Comparison of ENCODE assay signal across 8 mouse cellular contexts in the genomic region with DNA sequence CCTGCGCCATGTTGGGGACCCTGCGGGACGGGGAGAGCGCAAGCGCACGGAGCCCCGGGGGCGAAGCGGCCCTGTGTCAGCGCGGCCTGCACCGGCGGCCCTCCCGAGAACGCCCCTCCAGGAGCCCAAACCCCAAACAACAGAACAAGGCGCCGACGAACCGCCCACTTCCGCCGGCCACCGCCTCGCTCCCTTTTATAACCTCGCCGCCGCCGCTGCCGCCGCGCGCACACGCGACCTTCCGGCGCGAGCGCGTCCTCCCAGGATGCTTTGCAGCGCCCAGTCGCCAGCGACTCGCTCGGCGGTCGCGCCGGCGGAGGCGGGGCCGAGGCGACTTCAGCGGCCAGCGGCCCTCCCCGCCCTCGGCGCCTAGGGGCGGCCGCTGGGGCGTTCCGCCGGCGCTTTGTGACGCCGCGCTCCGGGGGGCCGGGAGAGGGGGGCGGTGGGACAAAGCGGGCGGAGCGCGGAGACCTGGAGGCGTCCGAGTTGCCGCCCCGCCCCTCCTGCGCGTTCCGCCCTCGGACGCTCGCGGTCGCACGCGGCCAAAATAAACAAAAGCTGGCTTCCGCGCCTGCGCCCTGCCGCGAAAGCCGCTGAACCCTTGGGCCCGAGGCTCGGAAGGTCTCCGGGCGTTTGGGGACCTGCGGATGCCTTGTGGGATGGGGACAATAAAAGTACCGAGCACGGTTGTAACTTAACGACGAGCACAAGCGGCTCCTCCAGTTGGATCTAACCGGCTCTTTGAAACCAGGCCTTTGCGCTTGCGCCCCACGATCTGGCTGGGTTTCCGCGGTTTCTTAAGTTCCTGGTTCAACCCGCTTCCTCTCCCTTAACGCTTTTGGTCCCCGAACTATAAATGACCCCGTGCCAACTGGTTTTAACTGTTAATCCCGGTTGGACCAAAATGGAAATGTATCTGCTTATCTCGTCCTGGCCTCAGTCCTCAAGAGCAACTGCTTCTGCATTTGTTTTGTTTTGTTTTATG. TPM values are rescaled to one million over a fixed set of nuclear protein-coding genes. Genes with fewer than 3 reads are reported as not detected.
DNase-seq lines count a peak whose midpoint lies in the region; ATAC-seq and TF ChIP-seq lines count a peak whose summit lies in the region.

A gene (minus strand): TSS at position 172 of the 985 bp plus-strand sequence.

- 0 out of 2 replicates have a peak, but pooled peaks have one; percentile 45 for TF ChIP-seq POLR2A in bone marrow macrophage, adult 2 months (IDR thresholded peaks at IDR 0.05; ENCODE audit: borderline replicate concordance, low read depth, low read length)
- peak; percentile 86 for TF ChIP-seq POLR2A in embryonic fibroblast, embryonic 13.5 days (IDR thresholded peaks at IDR 0.05; ENCODE audit: low read depth, low read length)

- H3K4me3 ChIP-seq in bone marrow macrophage, adult 2 months (ENCODE audit: insufficient read depth, low read length) = peak within 1 kb of the TSS; percentile 81
- H3K4me3 ChIP-seq in embryonic fibroblast, embryonic 13.5 days (ENCODE audit: insufficient read depth, low read length) = peak within 1 kb of the TSS; percentile 91
- peak within 1 kb of the TSS; percentile 98 for H3K4me3 ChIP-seq in kidney, embryonic 14.5 days (ENCODE audit: low read length)
- H3K4me3 ChIP-seq in limb, embryonic 15.5 days = peak within 1 kb of the TSS; percentile 63

- peak; percentile 97 for DNase-seq in A20 (ENCODE audit: low read depth, low spot score)
- DNase-seq in heart, adult 9 months (ENCODE audit: low spot score in 2 of 2) = peak; percentile 94 to 95
- peak; percentile 80 to 90 for DNase-seq in monocyte, adult 2 months (ENCODE audit: low read depth in 1 of 2, low spot score in 2 of 2)
- DNase-seq in spleen, postnatal 36 days (ENCODE audit: low spot score in 2 of 2) = peak; percentile 94 to 95

- no peak for TF ChIP-seq CTCF in bone marrow macrophage, adult 2 months (IDR thresholded peaks at IDR 0.05; ENCODE audit: low read depth, low read length)
- no peak for TF ChIP-seq CTCF in embryonic fibroblast, embryonic 13.5 days (IDR thresholded peaks at IDR 0.05; ENCODE audit: borderline replicate concordance, insufficient read depth, low read length)

- H3K27me3 ChIP-seq in kidney, embryonic 14.5 days (ENCODE audit: control insufficient read depth, insufficient read depth, low read length) = no peaks in the 10 kb centered on the region
- no peaks in the 10 kb centered on the region for H3K27me3 ChIP-seq in limb, embryonic 15.5 days

- peak within 1 kb of the TSS; percentile 74 for H3K4me2 ChIP-seq in kidney, embryonic 14.5 days (replicated peaks; ENCODE audit: low read depth, low read length)
- H3K4me2 ChIP-seq in limb, embryonic 15.5 days = peak within 1 kb of the TSS; percentile 83

- H3K9ac ChIP-seq in kidney, embryonic 14.5 days (ENCODE audit: low read depth, low read length) = peak within 1 kb of the TSS; percentile 89
- H3K9ac ChIP-seq in limb, embryonic 15.5 days = peak within 1 kb of the TSS; percentile 72

- H3K4me1 ChIP-seq in bone marrow macrophage, adult 2 months (ENCODE audit: control insufficient read depth, insufficient read depth, low read length) = peaks cover 4% of the 10 kb centered on the region; the same call in 1 of the 2 replicates
- H3K4me1 ChIP-seq in embryonic fibroblast, embryonic 13.5 days (ENCODE audit: control insufficient read depth, insufficient read depth, low read length) = 0 out of 2 replicates have a peak, but pooled peaks cover 4% of the 10 kb centered on the region
- H3K4me1 ChIP-seq in kidney, embryonic 14.5 days (ENCODE audit: control insufficient read depth, insufficient read depth, low read length) = peaks cover 5% of the 10 kb centered on the region
- peaks cover 9% of the 10 kb centered on the region; the same call in 1 of the 2 replicates for H3K4me1 ChIP-seq in limb, embryonic 15.5 days

- H3K27ac ChIP-seq in bone marrow macrophage, adult 2 months (ENCODE audit: insufficient read depth, low read depth, low read length) = peak within 1 kb of the TSS; percentile 98
- H3K27ac ChIP-seq in embryonic fibroblast, embryonic 13.5 days (ENCODE audit: insufficient read depth, low read length) = peak within 1 kb of the TSS; percentile 95
- H3K27ac ChIP-seq in kidney, embryonic 14.5 days (ENCODE audit: low read depth, low read length) = peak within 1 kb of the TSS; percentile 96
- H3K27ac ChIP-seq in limb, embryonic 15.5 days = peak within 1 kb of the TSS; percentile 90

- peak; percentile 95 for ATAC-seq in kidney, embryonic 14.5 days (ENCODE audit: low FRiP score, low TSS enrichment)
- ATAC-seq in limb, embryonic 15.5 days (ENCODE audit: insufficient number of reproducible peaks, low FRiP score, low TSS enrichment, low read depth) = peak; percentile 94

- H3K36me3 ChIP-seq in kidney, embryonic 14.5 days (ENCODE audit: control insufficient read depth, insufficient read depth, low read length) = peaks cover 14% of the 10 kb centered on the region
- peaks cover 16% of the 10 kb centered on the region for H3K36me3 ChIP-seq in limb, embryonic 15.5 days

- H3K9me3 ChIP-seq in kidney, embryonic 14.5 days (ENCODE audit: control insufficient read depth, low read length) = no peaks in the 10 kb centered on the region
- H3K9me3 ChIP-seq in limb, embryonic 15.5 days = no peaks in the 10 kb centered on the region

- WGBS in kidney, embryonic 14.5 days = under 1% methylated on average over 91 of the region's 114 CpGs
- WGBS in limb, embryonic 15.5 days = under 1% methylated on average over 98 of the region's 114 CpGs

RNA-seq across cellular contexts. Expression of the gene that starts here (rescaled TPM):
- polyA plus RNA-seq in bone marrow macrophage, adult 2 months (2012; ENCODE audit: insufficient read depth, insufficient read length, missing spikeins) = 8.2 and 9.5 TPM in 2 replicates
- 9.8 and 10.4 TPM in 2 replicates for polyA plus RNA-seq in embryonic fibroblast, embryonic 13.5 days (2011; ENCODE audit: insufficient read length, low read depth, missing spikeins)
- 26.0 and 33.7 TPM in 2 replicates for polyA plus RNA-seq in kidney, embryonic 14.5 days (2014; fragmentation: Nextera tagmentation; extraction: Ambion mirVana)
- polyA plus RNA-seq in limb, embryonic 15.5 days (2015; fragmentation: Nextera tagmentation; extraction: Ambion mirVana) = 21.3 and 22.2 TPM in 2 replicates

Comparison
In these comparisons a context has a peak if more than half of its experiments do, and no peak if none do; other contexts are left out.
1. Peak in every context shown above with its lines: DNase-seq, ATAC-seq, H3K4me3 ChIP-seq and H3K27ac ChIP-seq.